Mouse (Mus musculus) neural tube, embryonic 11.5 days (tissue): ENCODE data around the gene Cops7b. TPM values are rescaled to one million over a fixed set of nuclear protein-coding genes. Genes with fewer than 3 reads are reported as not detected.

Source experiments
- ATAC-seq: fragments of 200-750 bp; cut with Nextera tagmentation; 2 replicates; pipeline ENCODE4 v1.8.0; 2017; ENCODE audit warnings: moderate number of reproducible peaks, mild to moderate bottlenecking, moderate TSS enrichment, moderate library complexity; ENCODE audit not compliant: insufficient read depth, low FRiP score, low TSS enrichment
- DNase-seq: peaks from one replicate; pipeline ENCODE4 v3.0.0-alpha.2; 2015; ENCODE audit warnings: low spot score
- H3K27ac ChIP-seq: fragments of 300-500 bp; sonication (generic); 2 replicates; pipeline ENCODE4 v1.5.1; 2014; ENCODE audit warnings: low read depth, mild to moderate bottlenecking, low read length
- H3K27me3 ChIP-seq: fragments of 300-500 bp; sonication (generic); 2 replicates; pipeline ENCODE4 v1.6.1; 2014; ENCODE audit warnings: mild to moderate bottlenecking, low read length, mixed read lengths; ENCODE audit not compliant: control insufficient read depth, insufficient read depth
- H3K36me3 ChIP-seq: fragments of 300-500 bp; sonication (generic); 2 replicates; pipeline ENCODE4 v1.6.1; 2014; ENCODE audit warnings: mild to moderate bottlenecking, low read length, moderate library complexity, mixed read lengths; ENCODE audit not compliant: control insufficient read depth, insufficient read depth
- H3K4me1 ChIP-seq: fragments of 300-500 bp; sonication (generic); 2 replicates; pipeline ENCODE4 v1.6.1; 2014; ENCODE audit warnings: low read length, mixed read lengths; ENCODE audit not compliant: control insufficient read depth, insufficient read depth
- H3K4me2 ChIP-seq: fragments of 300-500 bp; sonication (generic); 2 replicates; pipeline ENCODE4 v1.6.1; 2014; ENCODE audit warnings: low read depth, mild to moderate bottlenecking, moderate library complexity
- H3K4me3 ChIP-seq: fragments of 300-500 bp; sonication (generic); 2 replicates; pipeline ENCODE4 v1.5.1; 2014; ENCODE audit warnings: low read depth, low read length
- H3K9ac ChIP-seq: fragments of 300-500 bp; sonication (generic); 2 replicates; pipeline ENCODE4 v1.6.1; 2014; ENCODE audit warnings: mild to moderate bottlenecking, low read length
- H3K9me3 ChIP-seq: fragments of 300-500 bp; sonication (generic); 2 replicates; pipeline ENCODE4 v1.6.1; 2016; ENCODE audit warnings: low read length; ENCODE audit not compliant: control insufficient read depth
- WGBS: fragments of 180-500 bp; shearing (Covaris S2); extraction: QIAGEN DNeasy Blood & Tissue Kit; methylation state at CpG from one replicate; pipeline ENCODE4 v1.1.7; 2014; 5-methylcytosine and 5-hydroxymethylcytosine counted together
- polyA plus RNA-seq: library from polyadenylated mRNA; unstranded; fragments of >200 nt; fragmentation: Nextera tagmentation; extraction: Ambion mirVana; gene quantifications from 2 replicates; pipeline ENCODE4 v1.2.1, GENCODE M21; 2014

The Cops7b gene
- polyA plus RNA-seq, 1 experiment from 2014 or later: 65.4 TPM

DNA sequence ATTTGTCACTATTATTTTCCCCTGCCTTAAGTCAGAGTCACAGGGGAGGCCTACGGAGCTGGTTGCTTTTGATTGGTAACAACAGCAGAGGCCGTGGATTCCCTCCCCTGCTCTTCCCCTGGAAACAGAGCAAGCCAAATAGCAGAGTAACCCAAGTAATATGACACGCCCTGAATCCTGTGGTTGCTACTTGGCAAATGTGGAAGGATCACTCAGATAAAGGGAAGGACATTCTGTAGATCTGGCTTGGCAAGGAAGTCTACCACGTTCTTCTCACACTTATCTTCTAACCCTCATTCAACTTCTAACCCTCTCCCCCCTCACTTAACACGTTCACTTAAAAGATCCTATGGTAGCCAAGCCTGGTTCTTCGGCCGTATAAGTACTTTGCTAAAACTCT lies 24.8 kb upstream of the Cops7b start:
- WGBS: 77% methylated on average over 7 of the region's 7 CpGs
- Histone ChIP-seq H3K36me3 (no peaks in the 10 kb centered on the region), H3K4me1 (no peaks in the 10 kb centered on the region), H3K27ac (no peak overlapping the region), H3K4me2 (no peak overlapping the region), H3K4me3 (no peak overlapping the region), H3K9me3 (no peaks in the 10 kb centered on the region), H3K9ac (no peak overlapping the region), H3K27me3 (no peaks in the 10 kb centered on the region)
- DNase-seq (no peak), ATAC-seq (no peak)

DNA sequence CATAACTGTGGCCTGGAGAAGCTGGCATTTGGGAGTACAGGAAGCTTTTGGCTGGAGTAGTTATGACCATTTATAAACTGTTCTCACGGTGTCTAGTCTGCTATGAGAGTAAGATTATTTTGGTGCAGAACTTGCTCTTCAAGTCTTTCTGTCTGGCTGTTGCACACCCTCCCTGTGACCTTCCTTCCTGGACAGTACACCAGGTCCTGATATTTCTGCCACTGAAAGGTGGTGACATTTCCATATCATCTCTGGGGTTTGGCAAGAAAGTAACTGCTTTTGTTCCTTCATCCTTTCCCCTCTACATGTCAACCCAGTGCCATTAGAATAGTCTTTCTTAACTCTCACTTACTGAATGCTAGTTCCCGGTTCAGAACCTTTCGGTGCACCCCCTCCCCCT lies 23.5 kb upstream of the Cops7b start:
- no peaks in the 10 kb centered on the region for H3K36me3 ChIP-seq
- DNase-seq (no peak), ATAC-seq (no peak)
- WGBS: 94% methylated on average over 3 of the region's 3 CpGs
- H3K9ac ChIP-seq: no peak overlapping the region
- H3K9me3 ChIP-seq: no peaks in the 10 kb centered on the region
- no peak overlapping the region for H3K27ac ChIP-seq
- no peak overlapping the region for H3K4me2 ChIP-seq
- H3K27me3 ChIP-seq: no peaks in the 10 kb centered on the region
- H3K4me3 ChIP-seq: no peak overlapping the region
- H3K4me1 ChIP-seq: no peaks in the 10 kb centered on the region

DNA sequence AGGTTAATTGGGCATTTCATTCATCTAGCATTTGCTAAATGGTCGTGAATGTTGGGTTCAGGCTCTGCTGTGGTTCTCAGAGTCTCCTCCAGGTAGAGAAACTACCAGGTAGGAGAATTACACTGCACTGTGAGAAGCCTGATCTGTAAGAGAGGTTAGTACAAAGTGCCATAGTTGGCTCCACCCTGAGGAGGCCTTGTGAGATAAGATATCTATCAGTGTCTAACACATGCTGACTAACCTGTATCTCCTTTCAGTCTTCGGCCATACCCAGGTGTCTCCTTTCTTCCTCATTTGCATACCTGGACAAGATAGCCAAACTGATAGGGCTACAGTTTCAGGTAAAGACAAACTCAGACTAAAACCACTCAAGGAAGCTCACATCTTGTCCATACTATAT lies 20.0 kb upstream of the Cops7b start:
- ATAC-seq (no peak), DNase-seq (no peak)
- no peaks in the 10 kb centered on the region for H3K9me3 ChIP-seq
- H3K4me1 ChIP-seq: no peaks in the 10 kb centered on the region
- no peaks in the 10 kb centered on the region for H3K36me3 ChIP-seq
- no peak overlapping the region for H3K4me2 ChIP-seq
- H3K27ac ChIP-seq: no peak overlapping the region
- no peak overlapping the region for H3K4me3 ChIP-seq
- no peak overlapping the region for H3K9ac ChIP-seq
- H3K27me3 ChIP-seq: no peaks in the 10 kb centered on the region
- 88% methylated on average over 2 of the region's 2 CpGs for WGBS

DNA sequence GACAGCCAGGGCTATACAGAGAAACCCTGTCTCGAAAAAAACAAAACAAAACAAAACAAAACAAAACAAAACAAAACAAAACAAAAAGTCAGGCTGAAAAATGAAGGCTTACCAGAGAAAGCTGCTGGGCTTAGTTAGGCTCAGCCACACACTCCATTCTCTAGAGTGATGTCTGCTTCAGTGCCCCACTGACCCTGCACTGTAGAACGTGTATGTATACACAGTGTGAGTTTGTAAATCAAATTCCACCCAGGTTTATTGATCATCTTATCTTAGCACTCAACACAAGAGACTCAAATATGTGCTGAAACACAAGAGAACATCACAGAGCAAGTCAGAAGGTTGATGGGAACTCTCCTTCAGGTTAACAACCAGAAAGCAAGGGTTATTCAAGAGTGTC lies 14.3 kb upstream of the Cops7b start:
- DNase-seq: no peak
- no peak overlapping the region for H3K27ac ChIP-seq
- ATAC-seq: no peak
- no peak overlapping the region for H3K9ac ChIP-seq
- H3K27me3 ChIP-seq: no peaks in the 10 kb centered on the region
- no peak overlapping the region for H3K4me2 ChIP-seq
- no peaks in the 10 kb centered on the region for H3K4me1 ChIP-seq
- no peaks in the 10 kb centered on the region for H3K36me3 ChIP-seq
- H3K9me3 ChIP-seq: no peaks in the 10 kb centered on the region
- 86% methylated on average over 2 of the region's 2 CpGs for WGBS
- H3K4me3 ChIP-seq: no peak overlapping the region

DNA sequence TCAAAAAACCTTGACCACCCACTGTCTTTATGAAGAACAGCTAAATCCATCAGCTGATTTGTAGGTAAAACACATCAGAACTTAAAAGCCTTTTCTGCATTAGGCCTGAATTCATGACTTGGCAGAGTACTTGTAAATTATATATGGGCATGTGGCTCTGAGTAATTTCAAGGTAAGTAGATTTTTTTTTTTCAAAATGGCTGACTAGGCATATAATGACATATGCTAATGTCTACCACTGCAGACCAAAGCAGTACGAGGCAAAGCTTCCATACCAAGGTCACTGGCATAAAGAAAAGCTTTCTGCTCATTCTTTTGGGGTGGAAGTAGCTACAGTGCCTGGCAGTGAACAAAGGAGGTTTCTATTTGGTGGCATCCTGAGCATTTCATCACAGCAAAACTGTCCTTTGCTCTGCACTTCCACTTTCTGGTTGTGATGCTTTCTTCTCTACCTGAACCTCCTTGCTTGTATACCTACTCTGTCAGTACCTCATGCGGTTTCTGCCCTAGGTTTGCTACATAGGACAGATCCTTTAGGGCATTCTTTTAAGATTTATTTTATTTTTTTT lies 13.3 kb upstream of the Cops7b start:
- no peak for ATAC-seq
- no peaks in the 10 kb centered on the region for H3K4me1 ChIP-seq
- WGBS: 91% methylated on average over 2 of the region's 2 CpGs
- H3K27ac ChIP-seq: no peak overlapping the region
- DNase-seq: no peak
- no peak overlapping the region for H3K4me2 ChIP-seq
- H3K9me3 ChIP-seq: no peaks in the 10 kb centered on the region
- H3K27me3 ChIP-seq: no peaks in the 10 kb centered on the region
- no peaks in the 10 kb centered on the region for H3K36me3 ChIP-seq
- H3K9ac ChIP-seq: no peak overlapping the region
- no peak overlapping the region for H3K4me3 ChIP-seq

DNA sequence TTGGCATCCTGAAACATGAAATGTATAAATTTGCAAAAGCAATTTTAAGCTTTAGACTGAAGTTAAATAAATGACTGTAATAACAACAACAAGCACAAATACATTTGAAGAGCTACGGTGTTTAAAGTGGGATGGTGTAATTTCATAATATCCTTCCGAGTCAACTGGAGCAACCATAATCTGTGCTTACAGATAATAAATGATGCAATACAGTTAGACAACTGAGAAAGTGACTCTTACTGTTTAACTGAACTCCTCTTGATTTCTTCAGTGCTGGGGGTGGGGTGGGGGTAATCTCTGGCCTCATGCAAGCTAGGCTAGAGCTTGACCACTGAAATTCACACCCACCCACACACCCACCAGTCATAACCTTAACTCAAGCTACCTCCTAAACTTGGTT lies 11.3 kb upstream of the Cops7b start:
- Histone ChIP-seq H3K9me3 (no peaks in the 10 kb centered on the region), H3K4me2 (no peak overlapping the region), H3K27ac (no peak overlapping the region), H3K4me1 (no peaks in the 10 kb centered on the region), H3K4me3 (no peak overlapping the region), H3K36me3 (no peaks in the 10 kb centered on the region), H3K27me3 (no peaks in the 10 kb centered on the region), H3K9ac (no peak overlapping the region)
- ATAC-seq: no peak
- WGBS: 97% methylated on average over 2 of the region's 2 CpGs
- no peak for DNase-seq

DNA sequence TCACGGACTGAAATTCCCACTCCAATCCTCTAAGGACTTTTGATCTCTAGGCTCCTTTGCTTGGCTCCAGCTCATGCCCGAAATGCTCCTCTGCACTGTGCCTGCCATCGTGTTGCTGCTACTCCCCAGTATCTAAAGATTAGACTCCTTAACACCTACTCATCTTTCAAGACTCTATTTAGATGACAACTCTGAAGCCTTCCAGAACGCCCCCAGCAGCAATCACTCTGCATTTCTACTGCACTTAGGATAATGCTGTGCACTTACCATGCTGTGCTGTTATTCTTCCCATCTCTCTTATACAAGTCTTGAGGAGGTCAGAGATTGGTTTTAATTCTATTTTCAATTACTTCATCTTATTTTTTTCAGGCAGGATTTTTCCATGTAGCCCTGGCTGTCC lies 10.8 kb upstream of the Cops7b start:
- H3K9ac ChIP-seq: no peak overlapping the region
- ATAC-seq (no peak), DNase-seq (no peak)
- no peaks in the 10 kb centered on the region for H3K27me3 ChIP-seq
- no peak overlapping the region for H3K27ac ChIP-seq
- no peaks in the 10 kb centered on the region for H3K36me3 ChIP-seq
- H3K4me2 ChIP-seq: no peak overlapping the region
- WGBS: 89% methylated on average over 4 of the region's 4 CpGs
- H3K4me3 ChIP-seq: no peak overlapping the region
- H3K9me3 ChIP-seq: no peaks in the 10 kb centered on the region
- H3K4me1 ChIP-seq: no peaks in the 10 kb centered on the region

DNA sequence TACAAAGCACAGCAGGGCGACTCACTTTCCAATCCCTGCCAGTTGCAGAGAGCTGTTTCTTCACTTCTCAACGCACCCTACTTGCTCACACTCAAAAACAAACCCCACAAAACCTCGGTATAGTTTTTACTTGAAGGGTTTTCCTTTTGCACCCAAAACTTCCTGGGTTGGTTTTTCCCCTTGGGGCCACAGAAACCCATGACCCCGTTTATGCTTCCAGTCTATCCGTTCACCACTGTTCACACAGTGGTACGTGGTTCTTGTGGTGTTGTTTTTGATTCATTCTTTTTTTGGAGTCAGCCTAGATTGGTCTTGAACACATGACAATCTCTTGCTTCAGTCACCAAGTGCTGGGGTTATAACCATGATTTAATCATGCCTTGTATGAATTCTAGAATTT lies 2.3 kb upstream of the Cops7b start:
- WGBS: 81% methylated on average over 6 of the region's 6 CpGs
- no peaks in the 10 kb centered on the region for H3K27me3 ChIP-seq
- no peak overlapping the region for H3K4me3 ChIP-seq
- DNase-seq (no peak), ATAC-seq (no peak)
- no peaks in the 10 kb centered on the region for H3K36me3 ChIP-seq
- no peak overlapping the region for H3K27ac ChIP-seq
- no peaks in the 10 kb centered on the region for H3K9me3 ChIP-seq
- H3K4me1 ChIP-seq: 0 out of 2 replicates have a peak, but pooled peaks cover 2% of the 10 kb centered on the region
- H3K9ac ChIP-seq: no peak overlapping the region
- H3K4me2 ChIP-seq: no peak overlapping the region

DNA sequence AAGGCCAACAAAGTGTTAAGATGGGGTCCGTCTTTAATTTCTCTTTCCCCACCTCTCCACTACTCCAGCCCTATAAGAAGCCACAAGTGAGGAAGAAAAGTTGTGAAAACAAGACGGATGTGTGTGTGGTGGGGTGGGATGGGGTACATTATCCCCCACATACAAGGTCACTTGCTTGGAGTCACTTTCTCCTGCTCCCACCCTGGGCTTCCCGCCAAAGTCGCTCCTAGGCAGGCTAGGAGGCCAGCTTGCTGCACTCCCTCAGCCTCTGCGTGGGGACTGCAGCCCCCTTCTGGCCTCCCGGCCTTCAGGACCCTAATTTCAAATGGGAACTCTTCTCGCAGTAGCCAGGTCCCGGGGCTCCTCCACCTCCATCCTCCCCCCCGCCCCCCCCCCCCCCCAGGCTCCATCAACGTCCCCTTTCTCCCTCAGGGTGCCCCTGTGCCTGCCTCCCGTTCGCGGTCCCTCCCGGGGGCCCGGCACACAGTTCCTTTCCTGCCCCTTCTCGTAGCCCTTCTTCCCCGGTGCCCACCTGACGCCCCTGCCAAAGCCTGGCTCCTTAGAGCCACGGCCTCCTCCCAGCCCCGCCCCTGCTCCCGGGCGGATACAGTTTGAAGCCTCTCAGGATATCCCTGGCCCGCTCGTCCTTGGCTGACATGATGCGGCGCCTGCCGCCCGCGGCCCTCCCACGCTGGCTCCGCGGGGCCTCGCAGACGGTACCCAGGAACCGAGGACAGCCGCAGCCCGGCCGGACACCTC lies 833 bp upstream of the Cops7b start:
- H3K4me3 ChIP-seq: peak overlapping the region; percentile 71
- peak overlapping the region; percentile 77 for H3K9ac ChIP-seq
- DNase-seq (peak; percentile 19), ATAC-seq (peak; percentile 83)
- no peaks in the 10 kb centered on the region for H3K9me3 ChIP-seq
- no peaks in the 10 kb centered on the region for H3K36me3 ChIP-seq
- 3% methylated on average over 27 of the region's 38 CpGs for WGBS
- no peaks in the 10 kb centered on the region for H3K27me3 ChIP-seq
- H3K4me2 ChIP-seq: peak overlapping the region; percentile 73
- 0 out of 2 replicates have a peak, but pooled peaks cover 2% of the 10 kb centered on the region for H3K4me1 ChIP-seq
- H3K27ac ChIP-seq: 0 out of 2 replicates have a peak overlapping the region, but pooled peaks have one; percentile 35
